Mouse (Mus musculus): ENCODE results near the gene Tldc2.
A peak's percentile ranks its signal among the peaks of the same experiment; 100 is the strongest.

Tldc2 gene

GRCm38 (mm10) chr2:157063241-157063700 is 23.6 kb upstream of the Tldc2 start:
- peak; percentile 70 to 75 for DNase-seq

- peak in 1 of 2 experiments; percentile 49 for DNase-seq
Measured at GRCm38 (mm10) chr2:157064136-157064535, 22.7 kb upstream of the Tldc2 start.

- peak in 1 of 2 experiments; percentile 69 for DNase-seq
Measured at GRCm38 (mm10) chr2:157064978-157065878, 21.6 kb upstream of the Tldc2 start.

- DNase-seq: no peak
Measured at GRCm38 (mm10) chr2:157065879-157066226, 21.0 kb upstream of the Tldc2 start.

GRCm38 (mm10) chr2:157066731-157067430 is 20.0 kb upstream of the Tldc2 start:
- peak in 1 of 2 experiments; percentile 46 for DNase-seq

GRCm38 (mm10) chr2:157068701-157069354 is 18.0 kb upstream of the Tldc2 start:
- DNase-seq: no peak

GRCm38 (mm10) chr2:157069355-157069735 is 17.5 kb upstream of the Tldc2 start:
- DNase-seq: peak in 1 of 2 experiments; percentile 56

- no peak for DNase-seq
Measured at GRCm38 (mm10) chr2:157069755-157070315, 17.0 kb upstream of the Tldc2 start.

- DNase-seq: peak; percentile 80 to 88
Measured at GRCm38 (mm10) chr2:157070365-157070764, 16.5 kb upstream of the Tldc2 start.

GRCm38 (mm10) chr2:157071556-157071955 is 15.3 kb upstream of the Tldc2 start:
- DNase-seq: peak; percentile 88 to 93

GRCm38 (mm10) chr2:157072316-157072990 is 14.4 kb upstream of the Tldc2 start:
- DNase-seq: no peak

GRCm38 (mm10) chr2:157073378-157074052 is 13.3 kb upstream of the Tldc2 start:
- DNase-seq: peak in 1 of 2 experiments; percentile 51

GRCm38 (mm10) chr2:157074186-157074724 is 12.6 kb upstream of the Tldc2 start:
- DNase-seq: peak; percentile 38 to 45

- DNase-seq: peak in 1 of 2 experiments; percentile 64
Measured at GRCm38 (mm10) chr2:157074772-157075171, 12.1 kb upstream of the Tldc2 start.

- no peak for DNase-seq
Measured at GRCm38 (mm10) chr2:157075226-157075625, 11.6 kb upstream of the Tldc2 start.

GRCm38 (mm10) chr2:157075685-157076084 is 11.2 kb upstream of the Tldc2 start:
- DNase-seq: peak in 1 of 2 experiments; percentile 54

GRCm38 (mm10) chr2:157076585-157076984 is 10.3 kb upstream of the Tldc2 start:
- no peak for DNase-seq

GRCm38 (mm10) chr2:157077160-157077559 is 9.7 kb upstream of the Tldc2 start:
- DNase-seq: peak; percentile 53 to 60

GRCm38 (mm10) chr2:157077641-157078058 is 9.2 kb upstream of the Tldc2 start:
- peak; percentile 91 to 94 for DNase-seq

GRCm38 (mm10) chr2:157078059-157078792 is 8.6 kb upstream of the Tldc2 start:
- no peak for DNase-seq

All from lung, adult 18-20 months (tissue).